ENCODE assay signal across 12 mouse cellular contexts in genomic region chr17:53573019-53573556, GRCm38 (mm10). TPM values are rescaled to one million over a fixed set of nuclear protein-coding genes. Genes with fewer than 3 reads are reported as not detected.
DNase-seq lines count a peak whose midpoint lies in the region; ATAC-seq and TF ChIP-seq lines count a peak whose summit lies in the region.
"Had no signal": no experiment of that assay in that cellular context is flagged by ENCODE, and none has a peak within 500 bp of the region (broad histone marks: within the 10 kb centered on the region; RNA-seq: fewer than 3 reads in every experiment).

No protein-coding gene starts in this region.

- 71% methylated on average over 4 of the region's 4 CpGs for WGBS in hindbrain, postnatal 0 days
- WGBS in hindbrain, embryonic 14.5 days, result 80% methylated on average over 4 of the region's 4 CpGs
- WGBS in liver, embryonic 11.5 days, result 42% methylated on average over 4 of the region's 4 CpGs

- H3K27me3 ChIP-seq in hindbrain, postnatal 0 days (ENCODE audit: insufficient read depth, low read length), result no peaks in the 10 kb centered on the region
- no peaks in the 10 kb centered on the region for H3K27me3 ChIP-seq in hindbrain, embryonic 14.5 days (ENCODE audit: control insufficient read depth, insufficient read depth, low read length)
- no peaks in the 10 kb centered on the region for H3K27me3 ChIP-seq in E14TG2a.4 (ENCODE audit: insufficient read depth, low read length)
- H3K27me3 ChIP-seq in liver, embryonic 11.5 days (replicated peaks; ENCODE audit: control insufficient read depth, insufficient read depth, low read length), result no peaks in the 10 kb centered on the region
- H3K27me3 ChIP-seq: midbrain, embryonic 13.5 days had no signal

- no peak overlapping the region for H3K4me2 ChIP-seq in hindbrain, postnatal 0 days (ENCODE audit: low read depth, low read length)
- no peak overlapping the region for H3K4me2 ChIP-seq in hindbrain, embryonic 14.5 days (replicated peaks)
- no peak overlapping the region for H3K4me2 ChIP-seq in liver, embryonic 11.5 days
- H3K4me2 ChIP-seq: midbrain, embryonic 13.5 days had no signal

- H3K4me3 ChIP-seq in hindbrain, postnatal 0 days (ENCODE audit: low read length), result no peak overlapping the region
- no peak overlapping the region for H3K4me3 ChIP-seq in hindbrain, embryonic 14.5 days (replicated peaks; ENCODE audit: low read length)
- H3K4me3 ChIP-seq in E14TG2a.4 (replicated peaks; ENCODE audit: low read length), result no peak overlapping the region
- no peak overlapping the region for H3K4me3 ChIP-seq in liver, embryonic 11.5 days (ENCODE audit: low read depth, low read length)
- H3K4me3 ChIP-seq: midbrain, embryonic 13.5 days had no signal

- H3K36me3 ChIP-seq in hindbrain, postnatal 0 days (ENCODE audit: insufficient read depth, low read length), result no peaks in the 10 kb centered on the region
- no peaks in the 10 kb centered on the region for H3K36me3 ChIP-seq in hindbrain, embryonic 14.5 days (replicated peaks; ENCODE audit: control insufficient read depth, insufficient read depth)
- H3K36me3 ChIP-seq in E14TG2a.4 (ENCODE audit: insufficient read depth, low read length), result peaks cover 11% of the 10 kb centered on the region
- no peaks in the 10 kb centered on the region for H3K36me3 ChIP-seq in liver, embryonic 11.5 days (ENCODE audit: control insufficient read depth, insufficient read depth, low read length)
- H3K36me3 ChIP-seq: midbrain, embryonic 13.5 days had no signal

- no peak for ATAC-seq in hindbrain, postnatal 0 days
- ATAC-seq in hindbrain, embryonic 14.5 days (ENCODE audit: low FRiP score), result no peak
- no peak for ATAC-seq in liver, embryonic 11.5 days (replicated peaks; ENCODE audit: low FRiP score)
- ATAC-seq: midbrain, embryonic 13.5 days had no signal

- no peak overlapping the region for H3K27ac ChIP-seq in hindbrain, postnatal 0 days
- no peak overlapping the region for H3K27ac ChIP-seq in hindbrain, embryonic 14.5 days
- H3K27ac ChIP-seq in liver, embryonic 11.5 days (ENCODE audit: low read depth, low read length), result peak overlapping the region; percentile 32; the same call in 1 of the 2 replicates
- H3K27ac ChIP-seq: midbrain, embryonic 13.5 days had no signal

- H3K9me3 ChIP-seq in hindbrain, postnatal 0 days (ENCODE audit: low read length), result no peaks in the 10 kb centered on the region
- H3K9me3 ChIP-seq in hindbrain, embryonic 14.5 days (ENCODE audit: control insufficient read depth, low read length), result no peaks in the 10 kb centered on the region
- H3K9me3 ChIP-seq in E14TG2a.4 (ENCODE audit: low read length), result no peaks in the 10 kb centered on the region
- H3K9me3 ChIP-seq in liver, embryonic 11.5 days (ENCODE audit: control insufficient read depth, low read length), result no peaks in the 10 kb centered on the region
- H3K9me3 ChIP-seq: midbrain, embryonic 13.5 days had no signal

- H3K4me1 ChIP-seq in hindbrain, postnatal 0 days (ENCODE audit: insufficient read depth, low read length), result peaks cover 12% of the 10 kb centered on the region
- peaks cover 22% of the 10 kb centered on the region for H3K4me1 ChIP-seq in hindbrain, embryonic 14.5 days (replicated peaks; ENCODE audit: control insufficient read depth, insufficient read depth, low read length)
- peaks cover 94% of the 10 kb centered on the region for H3K4me1 ChIP-seq in E14TG2a.4 (replicated peaks; ENCODE audit: low read depth, low read length)
- peaks cover 31% of the 10 kb centered on the region for H3K4me1 ChIP-seq in liver, embryonic 11.5 days (replicated peaks; ENCODE audit: control insufficient read depth, insufficient read depth, low read length)

- no peak overlapping the region for H3K9ac ChIP-seq in hindbrain, postnatal 0 days (replicated peaks; ENCODE audit: low read length)
- H3K9ac ChIP-seq in hindbrain, embryonic 14.5 days, result no peak overlapping the region
- H3K9ac ChIP-seq in liver, embryonic 11.5 days (ENCODE audit: low read depth, low read length), result no peak overlapping the region
- H3K9ac ChIP-seq: midbrain, embryonic 13.5 days had no signal

- TF ChIP-seq CTCF in hindbrain, postnatal 0 days (IDR thresholded peaks at IDR 0.05; ENCODE audit: low read depth), result peak; percentile 23; the same call in 1 of the 2 replicates
- TF ChIP-seq CTCF in E14TG2a.4 (conservative IDR thresholded peaks at IDR 0.05; ENCODE audit: low read length), result peak; percentile 29

- DNase-seq in cerebellum, adult 9-10 months, result peak; percentile 36
- DNase-seq in cerebellum, postnatal 36 days, result no peak
- DNase-seq in hindbrain, postnatal 0 days (ENCODE audit: low spot score), result no peak
- no peak for DNase-seq in hindbrain, embryonic 14.5 days (ENCODE audit: low spot score)
- no peak for DNase-seq in liver, embryonic 11.5 days (ENCODE audit: low spot score)
- no peak for DNase-seq in spleen, adult 18-20 months
- DNase-seq in thymus, postnatal 14 days, result no peak
- DNase-seq: cerebellum, adult 11-12 months; layer of hippocampus, postnatal 36 days; lung, postnatal 36 days had no signal

RNA-seq across cellular contexts. Expression of gene Kat2b, which starts 6.4 kb away (rescaled TPM):
- total RNA-seq in hindbrain, postnatal 0 days (2014; rRNA removed), result 17.5 and 20.6 TPM in 2 replicates
- polyA plus RNA-seq in hindbrain, postnatal 0 days (2015; fragmentation: Nextera tagmentation; extraction: Ambion mirVana), result 4.2 and 4.6 TPM in 2 replicates
- 8.2 and 8.5 TPM in 2 replicates for polyA plus RNA-seq in hindbrain, embryonic 14.5 days (2014; fragmentation: Nextera tagmentation; extraction: Ambion mirVana)
- polyA plus RNA-seq in liver, embryonic 11.5 days (2014; fragmentation: Nextera tagmentation; extraction: Ambion mirVana), result 7.3 and 8.7 TPM in 2 replicates

RNA-seq across cellular contexts. Expression of gene Pp2d1, which starts 33.8 kb away (rescaled TPM):
- total RNA-seq in hindbrain, postnatal 0 days (2014; rRNA removed), result not detected in 2 replicates
- polyA plus RNA-seq in hindbrain, postnatal 0 days (2015; fragmentation: Nextera tagmentation; extraction: Ambion mirVana), result 0.21 TPM in 2 replicates
- 0.48 and 0.60 TPM in 2 replicates for polyA plus RNA-seq in hindbrain, embryonic 14.5 days (2014; fragmentation: Nextera tagmentation; extraction: Ambion mirVana)
- polyA plus RNA-seq in liver, embryonic 11.5 days (2014; fragmentation: Nextera tagmentation; extraction: Ambion mirVana), result 0.12 and 0.38 TPM in 2 replicates
- total RNA-seq: layer of hippocampus, postnatal 36 days had no signal
